Mouse (Mus musculus) frontal cortex, postnatal 10 days (tissue): ENCODE results near the gene Adam22.
"Not testable (repeated sequence)": the region's sequence is repeated elsewhere in the genome, so short reads cannot be mapped to it uniquely, and the experiment has no call there.

Experiments
- DNase-seq, 2 experiments: peaks; one replicate each; pipeline ENCODE4 v3.0.0; 2022; ENCODE audit warnings: low spot score in 2 of 2, mixed read lengths in 1 of 2

Adam22 gene

GRCm38 (mm10) chr5:8057018-8057323 lies 311.0 kb downstream of the Adam22 start:
- DNase-seq, result no peak

- peak; percentile 53 to 75 for DNase-seq
These were observed 311.6 kb downstream of the Adam22 start for GRCm38 (mm10) chr5:8056141-8057017.

- DNase-seq, result no peak
These were observed 312.2 kb downstream of the Adam22 start for GRCm38 (mm10) chr5:8055721-8056129.

GRCm38 (mm10) chr5:8053827-8054226 lies 314.1 kb downstream of the Adam22 start:
- DNase-seq, result no peak

GRCm38 (mm10) chr5:8045855-8046254 lies 322.1 kb downstream of the Adam22 start, which contains the start of gene Sri:
Gene Sri (plus strand): TSS chr5:8046078.
- DNase-seq, result no peak

- DNase-seq, result not testable (repeated sequence)
These were observed 333.4 kb downstream of the Adam22 start for GRCm38 (mm10) chr5:8034596-8034995.
